Mouse (Mus musculus) limb, embryonic 13.5 days (tissue): ENCODE measurements at regions not wholly inside any gene's neighbourhood (a gene's known extent, or its start where the extent isn't known, plus 50 kb on each side); places are given as distances from the start of the nearest gene placed in this dataset.

ENCODE experiments used
- ATAC-seq: fragments of 200-750 bp; cut with Nextera tagmentation; 2 replicates; pipeline ENCODE4 v1.8.0; 2017; ENCODE audit warnings: low read depth, moderate number of reproducible peaks, moderate TSS enrichment; ENCODE audit not compliant: low FRiP score
- H3K27ac ChIP-seq: fragments of 300-500 bp; sonication (generic); 2 replicates; pipeline ENCODE4 v1.5.1; 2015; ENCODE audit warnings: inconsistent platforms, mild to moderate bottlenecking, moderate library complexity
- H3K27me3 ChIP-seq: fragments of 300-500 bp; sonication (generic); 2 replicates; pipeline ENCODE4 v1.6.1; 2015; ENCODE audit warnings: mild to moderate bottlenecking, inconsistent platforms
- H3K36me3 ChIP-seq: fragments of 300-500 bp; sonication (generic); 2 replicates; pipeline ENCODE4 v1.6.1; 2015; ENCODE audit warnings: inconsistent platforms, mild to moderate bottlenecking, moderate library complexity
- H3K4me1 ChIP-seq: fragments of 300-500 bp; sonication (generic); 2 replicates; pipeline ENCODE4 v1.6.1; 2015; ENCODE audit warnings: inconsistent platforms
- H3K4me2 ChIP-seq: fragments of 300-500 bp; sonication (generic); replicated peaks from 2 replicates; pipeline ENCODE4 v1.6.1; 2015; ENCODE audit warnings: inconsistent platforms, mild to moderate bottlenecking, moderate library complexity
- H3K4me3 ChIP-seq: fragments of 300-500 bp; sonication (generic); 2 replicates; pipeline ENCODE4 v1.5.1; 2015; ENCODE audit warnings: moderate library complexity, mild to moderate bottlenecking, inconsistent platforms
- H3K9ac ChIP-seq: fragments of 300-500 bp; sonication (generic); 2 replicates; pipeline ENCODE4 v1.6.1; 2015; ENCODE audit warnings: mild to moderate bottlenecking, inconsistent platforms
- H3K9me3 ChIP-seq: fragments of 300-500 bp; sonication (generic); 2 replicates; pipeline ENCODE4 v1.6.1; 2016; ENCODE audit warnings: inconsistent platforms
- WGBS: fragments of 180-500 bp; shearing (Covaris S2); methylation state at CpG from one replicate; pipeline ENCODE4 v1.1.7; 2015; 5-methylcytosine and 5-hydroxymethylcytosine counted together

DNA sequence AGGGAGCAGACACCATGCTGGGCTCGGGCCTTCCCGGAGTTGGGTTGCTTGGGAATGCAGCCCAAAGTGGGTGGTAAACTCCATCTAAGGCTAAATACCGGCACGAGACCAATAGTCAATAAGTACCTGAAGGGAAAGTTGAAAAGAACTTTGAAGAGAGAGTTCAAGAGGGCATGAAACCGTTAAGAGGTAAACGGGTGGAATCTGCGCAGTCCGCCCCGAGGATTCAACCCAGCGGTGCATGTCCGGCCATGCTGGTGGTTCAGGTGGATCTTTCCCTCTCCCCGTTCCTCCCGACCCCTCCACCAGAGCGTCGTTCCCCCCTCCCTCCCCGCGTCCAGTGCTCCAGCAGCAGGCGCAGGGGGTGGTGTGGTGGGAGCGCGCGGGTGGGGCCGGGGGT, 179.1 kb upstream of the Arhgef26 start:
- no peaks in the 10 kb centered on the region for H3K36me3 ChIP-seq
- peaks cover 16% of the 10 kb centered on the region for H3K9me3 ChIP-seq
- no peaks in the 10 kb centered on the region for H3K27me3 ChIP-seq
- H3K4me1 ChIP-seq = no peaks in the 10 kb centered on the region
- no peak overlapping the region for H3K27ac ChIP-seq
- WGBS = 52% methylated on average over 22 of the region's 22 CpGs
- H3K4me3 ChIP-seq = no peak overlapping the region
- H3K9ac ChIP-seq = no peak overlapping the region
- H3K4me2 ChIP-seq = no peak overlapping the region
- peak; percentile 97 for ATAC-seq

GRCm38 (mm10) chr3:62170647-62171046, 167.5 kb upstream of the Arhgef26 start:
- peak; percentile 66; the same call in 1 of the 2 replicates for ATAC-seq
- Histone ChIP-seq H3K36me3 (no peaks in the 10 kb centered on the region), H3K9me3 (no peaks in the 10 kb centered on the region), H3K4me2 (no peak overlapping the region), H3K4me3 (no peak overlapping the region), H3K27me3 (no peaks in the 10 kb centered on the region), H3K9ac (no peak overlapping the region), H3K4me1 (no peaks in the 10 kb centered on the region), H3K27ac (no peak overlapping the region)
- WGBS = 60% methylated on average over 4 of the region's 4 CpGs

DNA sequence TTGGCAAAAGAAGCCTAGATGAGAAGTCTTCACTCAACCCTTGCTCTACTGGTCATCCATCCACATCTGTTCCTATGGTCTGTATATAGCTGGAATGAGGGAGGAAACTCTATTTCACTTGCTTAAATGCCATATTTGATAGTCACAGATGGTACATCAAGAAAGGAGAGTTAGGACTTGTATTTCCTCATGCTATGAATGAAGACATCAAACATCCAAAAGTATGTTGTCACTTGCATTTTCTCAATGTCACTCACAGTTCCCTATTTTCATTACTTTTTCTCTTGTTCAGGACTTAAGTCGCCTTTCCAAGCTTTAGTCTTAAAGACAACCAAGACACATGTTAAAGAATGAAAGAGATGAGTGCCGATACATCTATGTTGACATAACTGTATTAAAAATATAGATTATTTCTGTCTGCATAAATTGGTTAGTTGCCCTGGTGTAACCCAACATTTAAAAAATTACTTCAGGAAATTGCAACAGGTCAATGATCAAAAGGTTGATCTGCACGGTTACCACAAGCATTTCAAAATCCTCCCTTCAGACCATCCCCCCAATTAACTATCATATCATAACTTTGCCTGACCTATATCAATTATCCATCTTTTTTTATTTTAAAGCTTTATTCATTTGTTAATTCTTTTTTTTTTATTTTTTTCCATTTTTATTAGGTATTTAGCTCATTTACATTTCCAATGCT, 150.2 kb upstream of the Arhgef26 start:
- Histone ChIP-seq H3K36me3 (no peaks in the 10 kb centered on the region), H3K27me3 (no peaks in the 10 kb centered on the region), H3K4me2 (no peak overlapping the region), H3K4me3 (no peak overlapping the region), H3K9ac (no peak overlapping the region), H3K4me1 (no peaks in the 10 kb centered on the region), H3K9me3 (no peaks in the 10 kb centered on the region), H3K27ac (no peak overlapping the region)
- no peak for ATAC-seq
- WGBS = 88% methylated on average over 3 of the region's 3 CpGs

- H3K4me1 ChIP-seq = no peaks in the 10 kb centered on the region
- no peak overlapping the region for H3K27ac ChIP-seq
- no peaks in the 10 kb centered on the region for H3K9me3 ChIP-seq
- no peak overlapping the region for H3K9ac ChIP-seq
- no peak overlapping the region for H3K4me3 ChIP-seq
- no peaks in the 10 kb centered on the region for H3K36me3 ChIP-seq
- 0 out of 2 replicates have a peak, but pooled peaks have one; percentile 54 for ATAC-seq
- no peak overlapping the region for H3K4me2 ChIP-seq
- WGBS = 33% methylated on average over 1 of the region's 1 CpGs
- H3K27me3 ChIP-seq = no peaks in the 10 kb centered on the region
Measured at GRCm38 (mm10) chr3:62192466-62192865, 145.7 kb upstream of the Arhgef26 start.

- no peak overlapping the region for H3K9ac ChIP-seq
- no peak for ATAC-seq
- H3K4me2 ChIP-seq = no peak overlapping the region
- H3K27ac ChIP-seq = no peak overlapping the region
- no peaks in the 10 kb centered on the region for H3K4me1 ChIP-seq
- no peaks in the 10 kb centered on the region for H3K36me3 ChIP-seq
- no peaks in the 10 kb centered on the region for H3K9me3 ChIP-seq
- 88% methylated on average over 4 of the region's 4 CpGs for WGBS
- no peak overlapping the region for H3K4me3 ChIP-seq
- H3K27me3 ChIP-seq = no peaks in the 10 kb centered on the region
Measured at GRCm38 (mm10) chr3:62194421-62194820, 143.7 kb upstream of the Arhgef26 start.

GRCm38 (mm10) chr3:62196679-62197078, 141.5 kb upstream of the Arhgef26 start:
- WGBS = 69% methylated on average over 1 of the region's 1 CpGs
- Histone ChIP-seq H3K36me3 (no peaks in the 10 kb centered on the region), H3K4me3 (no peak overlapping the region), H3K27me3 (peaks cover 4% of the 10 kb centered on the region; the same call in 1 of the 2 replicates), H3K4me1 (no peaks in the 10 kb centered on the region), H3K4me2 (no peak overlapping the region), H3K9ac (no peak overlapping the region), H3K9me3 (no peaks in the 10 kb centered on the region), H3K27ac (no peak overlapping the region)
- no peak for ATAC-seq

GRCm38 (mm10) chr3:62215806-62216205, 122.3 kb upstream of the Arhgef26 start:
- ATAC-seq = no peak
- no peaks in the 10 kb centered on the region for H3K36me3 ChIP-seq

DNA sequence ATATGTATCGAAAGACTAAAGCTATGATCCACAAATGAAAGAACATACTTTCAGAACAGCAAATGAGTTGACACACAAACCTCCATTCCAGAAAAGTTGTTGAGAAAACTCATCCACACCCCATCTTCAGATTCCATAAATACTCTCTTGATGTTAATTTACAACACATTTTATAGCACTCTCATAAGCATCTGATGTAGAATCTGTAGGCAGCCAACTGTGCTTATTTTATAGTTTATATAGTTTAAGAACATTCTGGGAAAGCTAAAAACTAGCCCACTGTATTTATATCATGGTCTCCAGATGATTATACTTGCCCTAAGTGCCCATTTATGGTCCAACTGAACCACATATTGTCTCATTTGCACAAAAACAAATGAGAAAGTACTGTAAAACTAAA, 120.8 kb upstream of the Arhgef26 start:
- H3K9me3 ChIP-seq = no peaks in the 10 kb centered on the region
- WGBS = 97% methylated on average over 1 of the region's 1 CpGs
- no peak for ATAC-seq

More at GRCm38 (mm10) chr3:62215806-62216205, 122.3 kb upstream of the Arhgef26 start:
- Histone ChIP-seq H3K9ac (no peak overlapping the region), H3K4me3 (no peak overlapping the region), H3K4me2 (no peak overlapping the region), H3K27me3 (no peaks in the 10 kb centered on the region), H3K4me1 (no peaks in the 10 kb centered on the region), H3K27ac (no peak overlapping the region), H3K9me3 (no peaks in the 10 kb centered on the region)

GRCm38 (mm10) chr3:62227697-62228096, 110.4 kb upstream of the Arhgef26 start:
- H3K4me1 ChIP-seq = no peaks in the 10 kb centered on the region
- no peak for ATAC-seq

More for the DNA sequence above, 120.8 kb upstream of the Arhgef26 start:
- Histone ChIP-seq H3K9ac (no peak overlapping the region), H3K27ac (no peak overlapping the region), H3K36me3 (no peaks in the 10 kb centered on the region), H3K4me3 (no peak overlapping the region), H3K27me3 (no peaks in the 10 kb centered on the region), H3K4me1 (no peaks in the 10 kb centered on the region), H3K4me2 (no peak overlapping the region)

GRCm38 (mm10) chr3:62228156-62228555, 110.0 kb upstream of the Arhgef26 start:
- no peak for ATAC-seq
- H3K27me3 ChIP-seq = no peaks in the 10 kb centered on the region
- 84% methylated on average over 3 of the region's 3 CpGs for WGBS
- H3K4me1 ChIP-seq = no peaks in the 10 kb centered on the region
- H3K36me3 ChIP-seq = no peaks in the 10 kb centered on the region
- no peak overlapping the region for H3K27ac ChIP-seq
- no peak overlapping the region for H3K4me3 ChIP-seq
- no peak overlapping the region for H3K4me2 ChIP-seq
- H3K9ac ChIP-seq = no peak overlapping the region
- H3K9me3 ChIP-seq = no peaks in the 10 kb centered on the region

More at GRCm38 (mm10) chr3:62227697-62228096, 110.4 kb upstream of the Arhgef26 start:
- no peaks in the 10 kb centered on the region for H3K9me3 ChIP-seq
- no peak overlapping the region for H3K27ac ChIP-seq
- 58% methylated on average over 2 of the region's 2 CpGs for WGBS
- no peak overlapping the region for H3K4me2 ChIP-seq
- H3K27me3 ChIP-seq = no peaks in the 10 kb centered on the region
- H3K4me3 ChIP-seq = no peak overlapping the region
- no peaks in the 10 kb centered on the region for H3K36me3 ChIP-seq
- no peak overlapping the region for H3K9ac ChIP-seq

DNA sequence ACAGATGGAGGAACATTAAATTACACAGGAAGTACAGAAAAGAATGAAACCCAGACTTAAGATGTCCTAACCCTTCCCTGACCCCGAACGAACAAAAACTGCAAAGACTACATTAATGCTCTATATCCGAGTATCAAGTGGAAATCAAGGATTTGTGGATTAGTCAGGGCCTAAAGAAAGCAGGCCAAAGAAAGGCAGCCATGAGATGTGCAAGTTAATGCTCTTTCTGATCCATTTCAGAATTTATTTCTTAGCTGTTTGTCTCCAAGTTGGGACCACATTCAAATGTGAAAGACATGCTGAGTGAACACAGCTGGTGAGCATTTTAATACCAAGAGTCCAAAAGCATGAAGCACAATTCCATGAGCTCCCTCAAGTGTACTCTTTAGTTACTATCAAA, 97.1 kb upstream of the Arhgef26 start:
- Histone ChIP-seq H3K4me3 (no peak overlapping the region), H3K4me2 (no peak overlapping the region), H3K4me1 (no peaks in the 10 kb centered on the region), H3K27ac (no peak overlapping the region), H3K27me3 (no peaks in the 10 kb centered on the region), H3K9ac (no peak overlapping the region), H3K9me3 (no peaks in the 10 kb centered on the region), H3K36me3 (no peaks in the 10 kb centered on the region)
- 71% methylated on average over 3 of the region's 3 CpGs for WGBS
- ATAC-seq = peak; percentile 57

- Histone ChIP-seq H3K36me3 (no peaks in the 10 kb centered on the region), H3K27ac (no peak overlapping the region), H3K9me3 (no peaks in the 10 kb centered on the region), H3K27me3 (no peaks in the 10 kb centered on the region), H3K4me3 (no peak overlapping the region), H3K4me2 (no peak overlapping the region), H3K4me1 (no peaks in the 10 kb centered on the region), H3K9ac (no peak overlapping the region)
- WGBS = 75% methylated on average over 4 of the region's 4 CpGs
- ATAC-seq = no peak
Measured at GRCm38 (mm10) chr3:62271703-62272102, 66.4 kb upstream of the Arhgef26 start.

- Histone ChIP-seq H3K27me3 (no peaks in the 10 kb centered on the region), H3K9ac (no peak overlapping the region), H3K9me3 (no peaks in the 10 kb centered on the region), H3K4me2 (no peak overlapping the region), H3K4me1 (no peaks in the 10 kb centered on the region), H3K36me3 (no peaks in the 10 kb centered on the region), H3K27ac (no peak overlapping the region), H3K4me3 (no peak overlapping the region)
- ATAC-seq = no peak
- 73% methylated on average over 3 of the region's 3 CpGs for WGBS
Measured at GRCm38 (mm10) chr3:62278279-62278678, 59.9 kb upstream of the Arhgef26 start.
